Mouse (Mus musculus) kidney, adult 2 months (tissue): ENCODE measurements around the gene Homer3.

Source experiments
- CTCF ChIP-seq: fragments of 200-500 bp; conservative IDR thresholded peaks from 2 replicates; pipeline ENCODE4 v1.5.1; 2011; ENCODE audit warnings: low read depth, mild to moderate bottlenecking, control low read depth, low read length, moderate library complexity, mixed read lengths; ENCODE audit not compliant: insufficient read depth, insufficient read length
- POLR2A ChIP-seq: fragments of 200-500 bp; IDR thresholded peaks from one replicate; pipeline ENCODE4 v1.6.1; 2011; ENCODE audit warnings: low read depth, low read length, control low read depth

DNA sequence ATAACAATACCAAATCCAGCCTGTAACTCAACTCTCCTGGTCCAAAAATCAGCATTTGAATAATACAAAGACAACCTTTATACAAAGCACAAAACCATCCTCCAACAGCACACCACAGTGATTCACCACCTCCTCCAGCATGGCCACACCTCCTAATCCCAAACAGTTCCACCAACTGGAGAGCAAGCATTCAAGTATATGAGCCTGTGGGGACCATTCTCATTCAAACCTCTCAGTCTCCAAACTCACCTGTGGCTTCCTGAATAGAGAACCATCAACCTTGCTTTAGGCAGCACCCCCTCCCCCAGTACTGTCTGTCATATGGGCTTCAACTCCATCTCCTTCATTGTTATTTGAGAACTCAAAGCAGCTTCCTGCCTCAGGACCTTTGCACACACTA is 8.3 kb upstream of the Homer3 start:
- no peak for TF ChIP-seq POLR2A
- TF ChIP-seq CTCF = no peak
